Mouse (Mus musculus): ENCODE measurements around the gene Pnpla2. TPM values are rescaled to one million over a fixed set of nuclear protein-coding genes. Genes with fewer than 3 reads are reported as not detected.

Pnpla2 gene
- polyA plus RNA-seq, 1 experiment from 2014 or later: 15.9 TPM

DNA sequence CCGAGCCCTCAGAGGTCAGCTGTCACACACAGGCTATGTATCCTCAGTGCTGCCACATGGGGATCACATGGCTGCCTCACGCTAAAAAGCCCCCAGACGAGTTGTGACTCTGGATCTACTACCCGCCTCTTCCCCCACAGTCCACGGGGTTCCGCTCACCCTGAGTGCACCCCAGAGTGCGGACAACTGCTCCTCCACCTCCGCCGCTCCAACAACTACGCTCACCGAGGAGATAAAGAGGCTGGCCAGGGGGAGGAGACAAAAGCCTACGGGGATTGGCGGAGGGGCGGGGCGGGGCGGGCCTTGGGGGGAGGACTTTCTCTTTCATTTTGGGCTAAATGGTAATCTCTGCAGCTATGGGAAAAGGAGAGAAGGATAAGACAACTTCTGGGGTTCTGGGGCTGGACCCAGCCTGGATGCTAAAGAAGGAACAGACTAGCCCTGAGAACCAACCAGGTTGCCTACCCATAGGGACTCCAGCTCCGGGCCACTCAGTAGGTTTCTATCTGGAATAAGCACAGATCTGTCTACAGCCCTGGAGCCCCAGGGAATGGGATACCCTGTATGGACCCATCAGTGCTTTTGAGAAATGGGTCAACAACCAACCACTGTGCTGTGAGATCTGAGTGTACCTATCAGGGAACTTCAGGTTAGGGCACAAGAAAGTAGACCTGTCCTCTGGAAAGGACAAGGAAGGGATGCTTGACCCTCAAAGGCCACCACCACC lies 19.7 kb upstream of the Pnpla2 start:
- no peaks in the 10 kb centered on the region for H3K9me3 ChIP-seq (ENCODE audit: control insufficient read depth, low read length)
- H3K9ac ChIP-seq (replicated peaks; ENCODE audit: low read length): peak overlapping the region; percentile 53
- peak overlapping the region; percentile 75 for H3K27ac ChIP-seq (replicated peaks; ENCODE audit: low read depth, low read length)
- DNase-seq: peak; percentile 71
- peak overlapping the region; percentile 91 for H3K4me2 ChIP-seq (ENCODE audit: low read length)
- ATAC-seq (ENCODE audit: low FRiP score, low TSS enrichment): no peak
- 4% methylated on average over 17 of the region's 17 CpGs for WGBS
- peaks cover 26% of the 10 kb centered on the region for H3K4me1 ChIP-seq (ENCODE audit: control insufficient read depth, insufficient read depth, low read length)
- H3K27me3 ChIP-seq (ENCODE audit: control insufficient read depth, insufficient read depth, low read length): no peaks in the 10 kb centered on the region
- H3K36me3 ChIP-seq (ENCODE audit: control insufficient read depth, insufficient read depth, low read length): peaks cover 28% of the 10 kb centered on the region
- peak overlapping the region; percentile 41 for H3K4me3 ChIP-seq (replicated peaks; ENCODE audit: low read depth, low read length)

GRCm38 (mm10) chr7:141435856-141436522 lies 19.0 kb upstream of the Pnpla2 start:
- WGBS: 69% methylated on average over 9 of the region's 9 CpGs
- peak overlapping the region; percentile 91 for H3K4me2 ChIP-seq (ENCODE audit: low read length)
- no peak overlapping the region for H3K27ac ChIP-seq (replicated peaks; ENCODE audit: low read depth, low read length)
- H3K4me1 ChIP-seq (ENCODE audit: control insufficient read depth, insufficient read depth, low read length): peaks cover 26% of the 10 kb centered on the region
- no peak for DNase-seq
- H3K27me3 ChIP-seq (ENCODE audit: control insufficient read depth, insufficient read depth, low read length): no peaks in the 10 kb centered on the region
- no peaks in the 10 kb centered on the region for H3K9me3 ChIP-seq (ENCODE audit: control insufficient read depth, low read length)
- no peak for ATAC-seq (ENCODE audit: low FRiP score, low TSS enrichment)
- peak overlapping the region; percentile 41 for H3K4me3 ChIP-seq (replicated peaks; ENCODE audit: low read depth, low read length)
- H3K36me3 ChIP-seq (ENCODE audit: control insufficient read depth, insufficient read depth, low read length): peaks cover 21% of the 10 kb centered on the region
- H3K9ac ChIP-seq (replicated peaks; ENCODE audit: low read length): no peak overlapping the region; the same call in 1 of the 2 replicates

DNA sequence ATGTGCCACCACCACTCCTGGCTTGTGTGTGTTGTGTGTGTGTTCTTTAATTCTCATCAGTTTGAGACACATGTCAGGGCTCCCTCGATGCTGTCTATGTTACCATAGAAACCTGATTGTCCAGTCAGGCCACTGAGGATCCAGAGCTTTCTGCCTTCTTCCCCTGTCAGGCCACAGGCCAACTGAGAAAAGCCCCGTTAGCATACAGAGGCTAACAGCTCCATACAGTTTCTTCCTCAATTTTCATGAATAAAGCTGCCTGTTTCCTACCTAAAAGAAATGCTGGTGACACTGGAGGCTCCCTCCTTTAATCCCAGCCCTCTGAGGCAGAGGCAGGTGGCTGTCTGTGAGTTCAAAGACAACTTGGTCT lies 18.5 kb upstream of the Pnpla2 start:
- H3K4me2 ChIP-seq (ENCODE audit: low read length): peak overlapping the region; percentile 91
- H3K27me3 ChIP-seq (ENCODE audit: control insufficient read depth, insufficient read depth, low read length): no peaks in the 10 kb centered on the region
- H3K27ac ChIP-seq (replicated peaks; ENCODE audit: low read depth, low read length): no peak overlapping the region
- no peaks in the 10 kb centered on the region for H3K9me3 ChIP-seq (ENCODE audit: control insufficient read depth, low read length)
- peak overlapping the region; percentile 78 for H3K9ac ChIP-seq (replicated peaks; ENCODE audit: low read length)
- H3K4me1 ChIP-seq (ENCODE audit: control insufficient read depth, insufficient read depth, low read length): peaks cover 26% of the 10 kb centered on the region
- peaks cover 16% of the 10 kb centered on the region for H3K36me3 ChIP-seq (ENCODE audit: control insufficient read depth, insufficient read depth, low read length)
- WGBS: 33% methylated on average over 2 of the region's 2 CpGs
- H3K4me3 ChIP-seq (replicated peaks; ENCODE audit: low read depth, low read length): peak overlapping the region; percentile 66
- ATAC-seq (ENCODE audit: low FRiP score, low TSS enrichment) (no peak), DNase-seq (no peak)

DNA sequence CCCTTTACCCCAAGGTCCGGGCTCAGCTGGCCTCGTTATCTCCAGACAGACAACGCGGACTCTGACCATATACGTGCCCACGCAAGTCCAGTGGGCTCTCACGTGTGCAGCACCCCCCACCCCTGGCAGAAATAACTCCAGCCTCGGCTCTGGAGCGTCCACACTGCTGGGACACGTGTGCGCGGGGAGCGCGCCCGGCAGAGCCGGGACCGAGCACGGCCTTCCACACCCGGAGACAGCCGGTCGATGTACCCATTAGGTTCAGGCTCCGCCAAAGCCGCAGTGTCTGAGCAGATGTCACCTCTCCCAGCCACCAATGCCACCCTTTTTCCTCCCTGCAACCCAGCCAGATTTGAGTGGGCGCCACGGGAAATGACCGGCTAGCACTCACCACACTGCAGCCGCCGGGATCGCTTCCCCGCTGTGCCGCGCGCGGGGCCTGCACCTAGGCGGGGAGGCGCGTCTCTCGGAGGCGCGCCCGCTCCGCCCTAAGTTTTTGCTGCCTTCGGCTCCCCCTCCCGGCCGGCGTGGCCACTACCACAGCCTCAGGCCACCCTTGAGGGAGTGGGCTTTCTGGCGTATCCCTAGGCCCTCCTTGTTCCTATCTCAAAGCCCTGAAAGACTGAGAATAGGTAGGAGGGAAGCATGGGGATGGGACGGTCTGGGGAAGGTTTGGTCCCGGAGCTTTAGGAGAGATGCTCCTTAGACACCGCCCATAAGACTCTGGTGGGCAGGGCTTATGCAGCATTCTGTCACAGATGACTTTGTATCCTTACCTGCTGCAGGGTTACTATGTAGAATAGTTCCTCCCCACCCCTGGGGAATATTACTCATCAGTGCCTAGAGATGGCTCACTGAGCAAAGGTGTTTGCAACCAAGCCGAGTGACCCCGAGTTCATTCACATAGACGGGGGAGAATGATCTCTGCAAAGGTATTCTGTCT lies 17.5 kb upstream of the Pnpla2 start, which contains the start of gene Slc25a22:
TSS of gene Slc25a22 (minus strand) at position 715 of the 943 bp plus-strand sequence.
- Histone ChIP-seq H3K4me1 (ENCODE audit: control insufficient read depth, insufficient read depth, low read length) (peaks cover 26% of the 10 kb centered on the region), H3K27me3 (ENCODE audit: control insufficient read depth, insufficient read depth, low read length) (no peaks in the 10 kb centered on the region), H3K36me3 (ENCODE audit: control insufficient read depth, insufficient read depth, low read length) (peaks cover 7% of the 10 kb centered on the region), H3K4me3 (replicated peaks; ENCODE audit: low read depth, low read length) (peak within 1 kb of the TSS; percentile 66), H3K9me3 (ENCODE audit: control insufficient read depth, low read length) (no peaks in the 10 kb centered on the region), H3K4me2 (ENCODE audit: low read length) (peak within 1 kb of the TSS; percentile 91), H3K9ac (replicated peaks; ENCODE audit: low read length) (peak within 1 kb of the TSS; percentile 78), H3K27ac (replicated peaks; ENCODE audit: low read depth, low read length) (peak within 1 kb of the TSS; percentile 80)
- DNase-seq (peak; percentile 94), ATAC-seq (ENCODE audit: low FRiP score, low TSS enrichment) (peak; percentile 76)
- WGBS: 6% methylated on average over 53 of the region's 53 CpGs

- Histone ChIP-seq H3K27ac (replicated peaks; ENCODE audit: low read depth, low read length) (no peak overlapping the region; the same call in 1 of the 2 replicates), H3K4me2 (ENCODE audit: low read length) (peak overlapping the region; percentile 91; the same call in 1 of the 2 replicates), H3K9ac (replicated peaks; ENCODE audit: low read length) (no peak overlapping the region; the same call in 1 of the 2 replicates), H3K36me3 (ENCODE audit: control insufficient read depth, insufficient read depth, low read length) (peaks cover 5% of the 10 kb centered on the region; the same call in 1 of the 2 replicates), H3K4me1 (ENCODE audit: control insufficient read depth, insufficient read depth, low read length) (peaks cover 27% of the 10 kb centered on the region), H3K9me3 (ENCODE audit: control insufficient read depth, low read length) (no peaks in the 10 kb centered on the region), H3K4me3 (replicated peaks; ENCODE audit: low read depth, low read length) (no peak overlapping the region), H3K27me3 (ENCODE audit: control insufficient read depth, insufficient read depth, low read length) (no peaks in the 10 kb centered on the region)
- DNase-seq (no peak), ATAC-seq (ENCODE audit: low FRiP score, low TSS enrichment) (no peak)
- WGBS: 91% methylated on average over 12 of the region's 12 CpGs
Measured at GRCm38 (mm10) chr7:141438201-141438968, 16.6 kb upstream of the Pnpla2 start.

DNA sequence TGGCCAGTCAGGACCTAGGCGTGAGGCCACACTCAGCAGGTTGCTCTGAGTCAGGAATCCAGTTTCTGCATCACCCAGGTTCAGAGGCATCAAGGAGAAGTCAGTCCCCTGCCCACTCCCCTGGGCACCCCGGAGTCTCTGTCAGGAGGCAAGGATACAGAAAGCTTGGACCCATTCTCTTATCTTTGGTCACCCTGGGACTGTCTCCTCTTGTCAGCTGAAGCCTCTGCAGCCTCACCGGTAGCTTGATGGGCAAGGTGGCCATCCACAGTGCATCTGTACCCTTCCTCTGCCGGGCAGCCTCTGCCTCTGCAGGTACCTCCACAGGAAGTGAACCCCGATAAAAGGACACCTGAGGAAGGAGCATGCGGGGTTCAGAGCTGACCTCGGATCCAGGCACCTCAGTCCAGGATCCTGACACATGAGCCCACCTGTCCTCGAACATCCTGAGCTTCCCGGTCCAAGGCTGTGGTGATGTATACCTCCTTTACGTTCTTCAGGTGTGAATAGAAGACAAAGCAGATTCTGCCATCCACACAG lies 15.8 kb upstream of the Pnpla2 start:
- H3K9ac ChIP-seq (replicated peaks; ENCODE audit: low read length): no peak overlapping the region
- H3K36me3 ChIP-seq (ENCODE audit: control insufficient read depth, insufficient read depth, low read length): no peaks in the 10 kb centered on the region
- H3K4me2 ChIP-seq (ENCODE audit: low read length): no peak overlapping the region
- no peak for ATAC-seq (ENCODE audit: low FRiP score, low TSS enrichment)
- no peak overlapping the region for H3K27ac ChIP-seq (replicated peaks; ENCODE audit: low read depth, low read length)
- no peaks in the 10 kb centered on the region for H3K9me3 ChIP-seq (ENCODE audit: control insufficient read depth, low read length)
- H3K27me3 ChIP-seq (ENCODE audit: control insufficient read depth, insufficient read depth, low read length): no peaks in the 10 kb centered on the region
- DNase-seq: no peak
- no peak overlapping the region for H3K4me3 ChIP-seq (replicated peaks; ENCODE audit: low read depth, low read length)
- 96% methylated on average over 10 of the region's 10 CpGs for WGBS
- H3K4me1 ChIP-seq (ENCODE audit: control insufficient read depth, insufficient read depth, low read length): peaks cover 28% of the 10 kb centered on the region

DNA sequence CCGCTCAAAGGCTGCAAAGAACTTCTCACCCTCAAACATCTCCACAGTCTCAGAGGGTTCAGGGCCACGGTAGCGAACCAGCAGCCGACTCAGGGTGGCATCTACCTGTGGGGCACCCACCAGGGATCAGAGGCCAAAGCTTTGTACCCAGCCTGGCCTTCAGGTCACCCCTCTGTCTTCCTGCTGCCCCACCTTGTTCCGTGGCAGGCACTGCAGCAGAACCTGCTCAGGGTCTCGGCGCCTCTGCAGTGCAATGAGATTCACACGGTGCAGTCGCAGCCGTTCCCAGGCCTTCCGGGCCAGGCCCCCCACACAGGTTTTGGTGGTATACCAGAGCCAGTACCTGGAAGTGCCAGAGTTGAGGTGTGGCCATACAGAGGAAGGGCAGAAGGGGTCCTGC lies 15.2 kb upstream of the Pnpla2 start:
- no peak overlapping the region for H3K4me2 ChIP-seq (ENCODE audit: low read length)

More for the DNA sequence above, 15.2 kb upstream of the Pnpla2 start:
- H3K27me3 ChIP-seq (ENCODE audit: control insufficient read depth, insufficient read depth, low read length): no peaks in the 10 kb centered on the region
- WGBS: 95% methylated on average over 11 of the region's 11 CpGs
- no peak overlapping the region for H3K27ac ChIP-seq (replicated peaks; ENCODE audit: low read depth, low read length)
- no peak for ATAC-seq (ENCODE audit: low FRiP score, low TSS enrichment)
- no peak overlapping the region for H3K9ac ChIP-seq (replicated peaks; ENCODE audit: low read length)
- no peak overlapping the region for H3K4me3 ChIP-seq (replicated peaks; ENCODE audit: low read depth, low read length)
- DNase-seq: no peak
- H3K4me1 ChIP-seq (ENCODE audit: control insufficient read depth, insufficient read depth, low read length): peaks cover 28% of the 10 kb centered on the region
- H3K9me3 ChIP-seq (ENCODE audit: control insufficient read depth, low read length): no peaks in the 10 kb centered on the region
- no peaks in the 10 kb centered on the region for H3K36me3 ChIP-seq (ENCODE audit: control insufficient read depth, insufficient read depth, low read length)
